Mouse (Mus musculus): ENCODE data around the gene Tmem213. TPM values are rescaled to one million over a fixed set of nuclear protein-coding genes. Genes with fewer than 3 reads are reported as not detected.

Tmem213 gene
- polyA plus RNA-seq, 1 experiment = not detected

DNA sequence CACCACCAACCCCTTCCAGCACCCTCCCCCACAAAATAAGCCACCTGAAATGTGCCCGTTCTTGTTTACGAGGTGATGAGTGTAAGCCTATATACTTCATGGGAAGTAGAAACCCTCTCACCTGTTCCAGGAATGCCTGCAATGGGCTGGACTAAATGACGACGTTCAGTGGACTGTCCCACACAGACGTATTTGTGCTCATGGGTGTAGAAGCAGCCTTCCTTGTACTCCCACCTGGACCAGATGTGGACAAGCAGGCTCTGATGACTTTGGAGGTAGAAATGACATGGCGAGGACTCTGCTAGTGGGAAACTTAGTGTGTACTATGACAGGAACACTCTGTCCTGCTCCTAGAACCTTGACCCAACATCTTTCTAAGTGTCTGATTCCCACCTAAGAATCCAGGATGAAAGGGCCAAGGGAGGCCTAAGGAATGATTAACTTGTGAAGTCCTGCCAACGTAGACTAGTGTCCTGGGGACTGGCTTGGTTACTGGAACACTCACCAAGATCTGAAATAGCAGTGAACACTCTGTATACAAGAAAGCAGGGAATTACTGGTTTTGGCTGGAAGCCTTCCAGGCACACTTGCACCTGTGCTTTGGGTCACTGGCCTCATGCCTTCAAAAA, 15.3 kb downstream of the Tmem213 start, which contains the start of gene Atp6v0a4:
TSS of gene Atp6v0a4 (minus strand) at position 380 of the 629 bp plus-strand sequence.
- Histone ChIP-seq H3K4me3 (ENCODE audit: insufficient read depth, low read depth, low read length) (no peak within 1 kb of the TSS), H3K4me1 (ENCODE audit: control insufficient read depth, insufficient read depth, low read length) (peaks cover 3% of the 10 kb centered on the region; the same call in 1 of the 2 replicates), H3K27ac (ENCODE audit: insufficient read depth, low read depth, low read length) (no peak within 1 kb of the TSS)
- WGBS = 89% methylated on average over 7 of the region's 7 CpGs
- TF ChIP-seq CTCF (IDR thresholded peaks at IDR 0.05; ENCODE audit: insufficient read depth, low read depth, low read length) (no peak), POLR2A (IDR thresholded peaks at IDR 0.05; ENCODE audit: insufficient read depth, low read depth, low read length) (no peak)

DNA sequence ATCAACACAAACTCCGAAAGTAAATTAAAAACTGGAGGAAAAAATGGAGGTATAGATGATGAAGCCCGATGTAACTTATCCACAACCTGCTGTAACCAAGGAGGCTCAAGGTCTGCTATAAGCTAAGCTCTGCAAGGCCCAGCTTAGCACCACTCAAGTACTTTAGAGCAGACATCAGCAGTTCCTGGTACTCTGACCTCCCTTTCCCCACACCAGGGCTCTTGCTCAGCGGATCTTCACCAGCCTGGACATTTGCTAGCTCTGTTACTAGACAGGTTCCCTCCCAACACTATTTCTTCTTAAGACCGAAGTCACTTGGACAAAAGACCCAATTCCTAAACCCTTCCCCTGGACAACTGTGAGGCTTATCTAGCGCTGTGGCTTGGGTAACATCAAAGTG, 15.8 kb downstream of the Tmem213 start:
- peaks cover 3% of the 10 kb centered on the region; the same call in 1 of the 2 replicates for H3K4me1 ChIP-seq (ENCODE audit: control insufficient read depth, insufficient read depth, low read length)
- no peak overlapping the region for H3K27ac ChIP-seq (ENCODE audit: insufficient read depth, low read depth, low read length)
- 94% methylated on average over 5 of the region's 5 CpGs for WGBS
- no peak overlapping the region for H3K4me3 ChIP-seq (ENCODE audit: insufficient read depth, low read depth, low read length)
- TF ChIP-seq POLR2A (IDR thresholded peaks at IDR 0.05; ENCODE audit: insufficient read depth, low read depth, low read length) = no peak
- no peak for TF ChIP-seq CTCF (IDR thresholded peaks at IDR 0.05; ENCODE audit: insufficient read depth, low read depth, low read length)

DNA sequence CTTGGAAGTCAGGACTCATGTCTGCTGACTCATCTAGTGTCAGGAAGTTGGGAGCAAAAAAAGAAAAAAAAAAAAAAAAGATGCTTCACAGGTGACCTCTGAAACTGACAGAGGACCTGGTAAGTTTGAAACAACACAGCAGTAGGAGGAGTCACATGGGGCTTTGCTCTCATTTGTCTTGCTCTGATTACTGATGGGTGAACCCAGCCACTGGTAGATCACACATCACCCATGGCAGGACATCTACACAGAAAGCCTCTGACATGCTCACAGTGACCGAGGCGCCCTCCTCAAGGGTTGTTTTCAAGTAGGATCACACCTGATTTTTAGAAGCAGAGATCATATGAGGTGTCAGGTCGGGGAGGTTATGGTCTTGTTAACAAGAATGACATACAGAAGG, 16.4 kb downstream of the Tmem213 start:
- Histone ChIP-seq H3K4me3 (ENCODE audit: insufficient read depth, low read depth, low read length) (no peak overlapping the region), H3K27ac (ENCODE audit: insufficient read depth, low read depth, low read length) (no peak overlapping the region), H3K4me1 (ENCODE audit: control insufficient read depth, insufficient read depth, low read length) (peaks cover 3% of the 10 kb centered on the region; the same call in 1 of the 2 replicates)
- 96% methylated on average over 3 of the region's 3 CpGs for WGBS
- TF ChIP-seq POLR2A (IDR thresholded peaks at IDR 0.05; ENCODE audit: insufficient read depth, low read depth, low read length) (no peak), CTCF (IDR thresholded peaks at IDR 0.05; ENCODE audit: insufficient read depth, low read depth, low read length) (no peak)

DNA sequence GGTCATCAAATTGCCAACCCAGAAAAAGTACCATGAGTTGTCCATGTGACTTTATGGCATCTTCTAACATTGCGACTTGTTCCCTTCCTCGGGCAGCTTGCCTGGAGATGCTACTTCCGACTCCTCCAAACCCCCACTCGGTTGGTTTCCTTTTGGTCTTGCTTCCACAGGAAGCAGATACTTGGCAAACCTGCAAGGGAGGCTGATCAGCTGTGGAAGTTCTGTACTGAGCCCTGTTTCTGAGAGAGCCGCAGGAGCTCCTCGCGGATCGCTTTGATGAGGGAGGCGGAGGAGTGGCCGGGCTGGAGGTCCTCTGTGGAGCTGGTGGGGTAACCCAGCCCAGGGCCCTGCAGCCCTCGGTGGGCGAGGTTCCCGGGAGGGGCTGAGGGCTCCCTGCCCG, 19.1 kb downstream of the Tmem213 start:
- peaks cover 3% of the 10 kb centered on the region; the same call in 1 of the 2 replicates for H3K4me1 ChIP-seq (ENCODE audit: control insufficient read depth, insufficient read depth, low read length)
- 84% methylated on average over 14 of the region's 14 CpGs for WGBS
- no peak overlapping the region for H3K4me3 ChIP-seq (ENCODE audit: insufficient read depth, low read depth, low read length)
- H3K27ac ChIP-seq (ENCODE audit: insufficient read depth, low read depth, low read length) = no peak overlapping the region
- TF ChIP-seq CTCF (IDR thresholded peaks at IDR 0.05; ENCODE audit: insufficient read depth, low read depth, low read length) = no peak
- no peak for TF ChIP-seq POLR2A (IDR thresholded peaks at IDR 0.05; ENCODE audit: insufficient read depth, low read depth, low read length)

DNA sequence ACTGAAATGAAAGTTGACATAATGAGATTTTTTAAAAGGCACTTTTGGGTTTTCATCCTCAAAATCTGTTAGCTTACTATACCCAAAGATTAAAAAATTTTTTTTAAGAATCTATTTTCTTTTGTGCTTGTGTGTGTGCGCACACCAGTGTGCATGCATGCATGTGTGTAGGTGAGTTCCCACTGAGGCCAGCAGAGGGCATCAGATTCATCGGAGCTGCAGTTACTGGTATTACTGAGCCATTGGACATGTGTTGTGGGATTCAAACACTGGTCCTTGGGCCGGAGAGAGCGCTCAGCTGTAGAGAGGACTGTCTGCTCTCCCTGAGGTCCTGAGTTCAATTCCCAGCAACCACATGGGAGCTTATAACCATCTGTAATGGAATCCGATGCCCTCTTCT, 20.8 kb downstream of the Tmem213 start:
- no peak overlapping the region for H3K4me3 ChIP-seq (ENCODE audit: insufficient read depth, low read depth, low read length)
- TF ChIP-seq POLR2A (IDR thresholded peaks at IDR 0.05; ENCODE audit: insufficient read depth, low read depth, low read length) (no peak), CTCF (IDR thresholded peaks at IDR 0.05; ENCODE audit: insufficient read depth, low read depth, low read length) (no peak)
- no peak overlapping the region for H3K27ac ChIP-seq (ENCODE audit: insufficient read depth, low read depth, low read length)
- WGBS = 96% methylated on average over 5 of the region's 5 CpGs
- H3K4me1 ChIP-seq (ENCODE audit: control insufficient read depth, insufficient read depth, low read length) = peaks cover 2% of the 10 kb centered on the region

DNA sequence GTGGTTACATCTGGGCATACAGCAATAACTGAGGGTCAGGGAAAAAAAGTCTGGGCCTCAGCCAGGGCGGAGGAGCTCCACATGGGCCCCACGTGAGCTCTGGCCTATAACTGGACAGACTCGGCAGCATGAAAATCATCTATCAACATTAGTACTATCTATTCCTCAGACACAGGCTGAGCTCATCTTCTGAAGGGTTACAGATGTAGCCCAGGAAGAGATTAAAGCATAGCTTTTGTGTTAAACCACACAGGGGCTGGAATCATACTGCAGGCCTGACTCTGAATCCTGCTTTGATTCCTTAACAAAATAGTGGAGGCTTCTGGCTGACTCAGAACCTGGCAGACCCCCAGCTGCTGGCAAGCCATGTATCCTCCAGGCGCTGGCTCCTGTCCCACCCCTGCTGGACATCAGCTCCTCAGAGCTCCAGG, 22.8 kb downstream of the Tmem213 start:
- TF ChIP-seq POLR2A (IDR thresholded peaks at IDR 0.05; ENCODE audit: insufficient read depth, low read depth, low read length) (no peak), CTCF (IDR thresholded peaks at IDR 0.05; ENCODE audit: insufficient read depth, low read depth, low read length) (no peak)
- WGBS = 78% methylated on average over 4 of the region's 4 CpGs
- Histone ChIP-seq H3K27ac (ENCODE audit: insufficient read depth, low read depth, low read length) (no peak overlapping the region), H3K4me1 (ENCODE audit: control insufficient read depth, insufficient read depth, low read length) (peaks cover 6% of the 10 kb centered on the region), H3K4me3 (ENCODE audit: insufficient read depth, low read depth, low read length) (no peak overlapping the region)

DNA sequence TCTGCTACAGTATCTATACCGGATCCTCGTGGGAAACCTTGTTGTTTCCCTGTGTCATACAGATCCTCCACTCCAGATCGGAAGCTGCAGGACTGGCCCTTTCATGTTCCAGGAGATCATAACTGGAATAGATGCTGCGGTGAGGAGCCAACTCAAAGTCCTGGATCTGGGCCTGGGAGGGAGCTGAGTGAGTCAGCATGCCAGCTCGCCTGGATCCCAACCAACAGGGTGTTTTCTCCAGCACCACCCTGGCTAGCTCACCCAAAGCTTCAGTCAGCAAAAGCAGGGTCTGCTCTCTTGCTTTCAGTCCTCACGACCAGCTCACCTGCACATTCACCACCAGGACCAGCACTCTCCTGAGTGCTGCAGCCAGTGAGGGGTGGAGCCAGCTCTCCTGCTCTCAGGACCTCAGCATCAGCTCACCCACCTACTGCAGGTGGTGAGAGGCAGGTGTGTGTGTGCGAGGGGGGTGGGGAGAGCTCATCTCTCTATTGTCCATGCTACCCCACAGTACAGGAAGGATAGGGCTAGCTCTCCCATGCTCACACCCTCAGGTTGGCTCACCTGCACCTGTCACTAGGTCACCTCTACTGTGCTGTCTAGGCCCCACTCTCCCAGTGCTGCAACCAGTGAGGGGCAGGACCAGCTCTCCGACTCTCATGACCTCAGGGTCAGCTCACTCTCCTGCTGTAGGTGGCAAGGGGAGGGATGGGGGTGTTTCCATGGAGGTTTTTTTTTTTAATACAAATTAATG, 25.9 kb downstream of the Tmem213 start:
- Histone ChIP-seq H3K27ac (ENCODE audit: insufficient read depth, low read depth, low read length) (no peak overlapping the region), H3K4me1 (ENCODE audit: control insufficient read depth, insufficient read depth, low read length) (peaks cover 6% of the 10 kb centered on the region), H3K4me3 (ENCODE audit: insufficient read depth, low read depth, low read length) (no peak overlapping the region)
- TF ChIP-seq CTCF (IDR thresholded peaks at IDR 0.05; ENCODE audit: insufficient read depth, low read depth, low read length) = no peak
- no peak for TF ChIP-seq POLR2A (IDR thresholded peaks at IDR 0.05; ENCODE audit: insufficient read depth, low read depth, low read length)
- WGBS = 61% methylated on average over 8 of the region's 8 CpGs

DNA sequence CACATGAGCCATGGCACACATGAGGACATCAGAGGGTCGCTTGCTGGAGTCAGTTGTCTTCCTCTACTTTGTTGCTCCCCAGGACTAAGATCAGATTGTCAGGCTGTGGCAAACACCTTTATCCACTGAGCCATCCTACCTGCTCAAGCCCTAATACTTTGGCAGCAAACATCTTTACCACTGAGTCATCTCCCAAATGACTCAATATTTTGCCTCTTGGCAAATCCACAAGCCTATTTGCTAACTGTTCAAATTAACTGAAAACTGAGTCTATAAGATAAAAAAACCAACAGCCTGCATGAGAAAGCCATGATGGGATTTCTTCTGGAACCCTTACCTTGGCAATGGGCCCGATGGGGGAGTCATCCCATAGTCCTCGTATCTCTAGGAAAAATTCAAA, 30.0 kb downstream of the Tmem213 start:
- WGBS = 94% methylated on average over 3 of the region's 3 CpGs
- no peak for TF ChIP-seq POLR2A (IDR thresholded peaks at IDR 0.05; ENCODE audit: insufficient read depth, low read depth, low read length)
- Histone ChIP-seq H3K27ac (ENCODE audit: insufficient read depth, low read depth, low read length) (no peak overlapping the region), H3K4me1 (ENCODE audit: control insufficient read depth, insufficient read depth, low read length) (peaks cover 6% of the 10 kb centered on the region), H3K4me3 (ENCODE audit: insufficient read depth, low read depth, low read length) (no peak overlapping the region)

DNA sequence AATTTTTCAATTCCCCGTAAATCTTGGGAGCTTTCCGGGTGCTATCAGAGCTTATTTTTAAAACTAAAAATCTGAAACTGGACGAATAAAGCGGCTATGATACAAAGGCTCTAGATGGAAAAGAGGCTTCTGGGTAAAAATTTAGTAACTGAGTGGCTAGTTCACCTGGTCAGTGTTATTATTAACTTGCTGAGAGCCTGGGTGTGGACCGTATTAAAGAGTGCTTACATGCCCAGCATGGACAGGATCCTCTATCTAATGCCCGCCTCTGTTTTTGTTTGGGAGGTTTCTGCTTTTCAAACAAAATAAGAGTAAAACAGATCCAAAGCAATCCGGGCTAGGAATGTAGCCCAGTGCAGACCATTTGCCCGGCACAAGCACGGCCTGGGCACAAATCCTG, 31.3 kb downstream of the Tmem213 start:
- H3K27ac ChIP-seq (ENCODE audit: insufficient read depth, low read depth, low read length) = no peak overlapping the region
- WGBS = 86% methylated on average over 9 of the region's 9 CpGs
- no peaks in the 10 kb centered on the region for H3K4me1 ChIP-seq (ENCODE audit: control insufficient read depth, insufficient read depth, low read length)
- TF ChIP-seq POLR2A (IDR thresholded peaks at IDR 0.05; ENCODE audit: insufficient read depth, low read depth, low read length) (no peak), CTCF (IDR thresholded peaks at IDR 0.05; ENCODE audit: insufficient read depth, low read depth, low read length) (no peak)
- H3K4me3 ChIP-seq (ENCODE audit: insufficient read depth, low read depth, low read length) = no peak overlapping the region
